ENCODE assay signal across 8 mouse cellular contexts in the genomic region with DNA sequence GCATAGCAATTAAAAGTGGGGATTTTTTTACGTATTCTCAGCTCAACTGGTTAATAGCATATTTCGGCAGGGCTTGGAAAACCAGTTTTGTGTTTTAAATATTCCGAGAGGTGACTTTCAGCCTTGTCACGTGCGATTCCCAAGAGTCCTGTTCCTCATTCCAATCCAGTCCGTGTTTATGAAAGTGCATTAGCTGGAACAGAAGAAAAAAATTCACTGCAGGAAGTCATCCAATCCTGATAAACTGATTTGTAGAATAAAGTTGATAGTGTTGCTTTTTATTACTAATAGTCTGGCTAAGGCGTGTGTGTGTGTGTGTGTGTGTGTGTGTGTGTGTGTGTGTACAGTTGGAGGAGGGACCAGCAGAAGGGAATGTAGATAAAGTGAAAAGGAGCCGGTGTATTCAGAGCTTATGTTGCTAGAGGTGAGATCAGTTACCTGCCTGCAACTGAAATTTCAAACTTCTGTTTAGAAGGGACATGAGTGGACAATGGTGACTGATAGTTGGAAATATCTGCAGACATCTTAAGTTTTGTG. TPM values are rescaled to one million over a fixed set of nuclear protein-coding genes. Genes with fewer than 3 reads are reported as not detected.
DNase-seq lines count a peak whose midpoint lies in the region; ATAC-seq lines count a peak whose summit lies in the region.

Gene Rnf128, plus strand, starts transcription at position 392 of the 537 bp plus-strand sequence.

- H3K27me3 ChIP-seq in liver, embryonic 16.5 days (ENCODE audit: control insufficient read depth, insufficient read depth, low read depth, low read length): no peaks in the 10 kb centered on the region

- DNase-seq in left cerebral cortex, adult 8-10 months (ENCODE audit: low spot score in 2 of 2): no peak
- DNase-seq in left cerebral cortex, adult 11 months (ENCODE audit: low spot score): no peak
- DNase-seq in gastrocnemius, adult 8-10 months (ENCODE audit: low spot score in 2 of 2): no peak
- DNase-seq in kidney, adult 18-20 months: peak; percentile 8
- DNase-seq in right cerebral cortex, postnatal 10 days (ENCODE audit: low spot score in 2 of 2): no peak
- no peak for DNase-seq in frontal cortex, postnatal 25 days (ENCODE audit: low spot score in 2 of 2)
- no peak for DNase-seq in thymus, postnatal 14 days

- no peaks in the 10 kb centered on the region for H3K36me3 ChIP-seq in liver, embryonic 16.5 days (ENCODE audit: control insufficient read depth, insufficient read depth)

- H3K9ac ChIP-seq in liver, embryonic 16.5 days (ENCODE audit: low read depth, low read length): no peak within 1 kb of the TSS

- whole genome bisulfite sequencing in liver, embryonic 16.5 days (ENCODE audit: insufficient replicate concordance): 55% methylated on average over 8 of the region's 8 CpGs

- no peak within 1 kb of the TSS for H3K27ac ChIP-seq in liver, embryonic 16.5 days (ENCODE audit: low read length)

- no peak within 1 kb of the TSS for H3K4me3 ChIP-seq in liver, embryonic 16.5 days (ENCODE audit: low read depth, low read length)

- no peaks in the 10 kb centered on the region; the same call in 1 of the 2 replicates for H3K4me1 ChIP-seq in liver, embryonic 16.5 days (ENCODE audit: control insufficient read depth, low read depth, low read length)

- no peak within 1 kb of the TSS for H3K4me2 ChIP-seq in liver, embryonic 16.5 days (ENCODE audit: low read depth, low read length)

- H3K9me3 ChIP-seq in liver, embryonic 16.5 days (replicated peaks; ENCODE audit: control insufficient read depth, low read length): no peaks in the 10 kb centered on the region

- ATAC-seq in liver, embryonic 16.5 days (ENCODE audit: low read depth): no peak

RNA-seq across cellular contexts. Expression of gene Rnf128, which starts in this region (rescaled TPM):
- 10 to 100 TPM; 13.0 to 15.5 (median 14.4) TPM for total RNA-seq in left cerebral cortex, adult 8-10 months (2022)
- 10 to 100 TPM; 17.6 to 25.6 (median 23.8) TPM for total RNA-seq in gastrocnemius, adult 8-10 months (2022)
- 70.1 and 74.7 TPM in 2 replicates for polyA plus RNA-seq in liver, embryonic 16.5 days (2015; fragmentation: Nextera tagmentation; extraction: Ambion mirVana)
